Mouse (Mus musculus): Measurements from ENCODE around the gene Exoc4. TPM values are rescaled to one million over a fixed set of nuclear protein-coding genes. Genes with fewer than 3 reads are reported as not detected.

Exoc4 gene
- polyA plus RNA-seq, 1 experiment from 2014 or later = 8.8 TPM

DNA sequence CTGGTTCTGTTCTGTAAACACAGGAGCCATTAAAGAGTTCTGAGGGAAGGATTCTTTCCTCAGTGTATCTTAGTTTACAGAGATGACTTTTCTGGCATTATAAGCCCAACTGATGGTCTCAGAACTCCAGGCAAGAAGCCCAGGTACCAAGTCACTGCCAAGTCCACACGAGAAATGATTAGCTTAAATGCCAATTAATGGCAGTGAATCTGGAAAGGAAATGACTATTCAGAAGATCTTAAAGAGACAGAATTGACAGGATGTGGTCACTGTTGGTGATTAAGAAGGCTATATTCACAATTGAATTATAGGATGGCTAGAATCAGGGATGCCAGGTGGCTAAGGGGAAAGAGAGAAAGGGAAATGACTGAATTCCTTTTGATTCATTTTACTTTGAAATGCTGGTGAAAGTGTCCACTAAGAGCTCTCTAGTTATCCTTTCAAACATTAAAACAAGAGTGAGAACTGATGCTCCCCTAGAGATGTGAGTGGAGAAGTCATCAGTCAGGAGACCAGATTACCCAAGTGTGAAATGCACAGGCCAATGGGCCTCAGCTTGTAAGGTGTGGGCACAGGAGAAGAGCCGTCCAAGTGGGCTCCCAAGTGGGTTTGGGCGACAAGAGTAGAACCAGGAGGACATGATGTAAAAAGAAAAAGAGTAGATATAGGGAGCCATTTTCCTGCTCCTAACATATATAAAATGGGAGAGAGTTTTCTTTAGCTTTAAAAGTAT lies 587.3 kb downstream of the Exoc4 start:
- H3K4me3 ChIP-seq (ENCODE audit: low read depth, low read length) = no peak overlapping the region
- no peaks in the 10 kb centered on the region for H3K36me3 ChIP-seq (ENCODE audit: control insufficient read depth, insufficient read depth)
- H3K27ac ChIP-seq (ENCODE audit: low read depth, low read length) = no peak overlapping the region
- H3K4me1 ChIP-seq (replicated peaks; ENCODE audit: control insufficient read depth, insufficient read depth, low read length) = no peaks in the 10 kb centered on the region
- H3K4me2 ChIP-seq (replicated peaks; ENCODE audit: low read depth) = no peak overlapping the region
- ATAC-seq = no peak
- no peaks in the 10 kb centered on the region for H3K27me3 ChIP-seq (replicated peaks; ENCODE audit: control insufficient read depth, insufficient read depth, low read length)
- no peaks in the 10 kb centered on the region for H3K9me3 ChIP-seq (ENCODE audit: control insufficient read depth)
- TF ChIP-seq CTCF (IDR thresholded peaks at IDR 0.05; ENCODE audit: low read depth) = no peak
- H3K9ac ChIP-seq (ENCODE audit: low read depth, low read length) = no peak overlapping the region
- WGBS = 89% methylated on average over 3 of the region's 3 CpGs

DNA sequence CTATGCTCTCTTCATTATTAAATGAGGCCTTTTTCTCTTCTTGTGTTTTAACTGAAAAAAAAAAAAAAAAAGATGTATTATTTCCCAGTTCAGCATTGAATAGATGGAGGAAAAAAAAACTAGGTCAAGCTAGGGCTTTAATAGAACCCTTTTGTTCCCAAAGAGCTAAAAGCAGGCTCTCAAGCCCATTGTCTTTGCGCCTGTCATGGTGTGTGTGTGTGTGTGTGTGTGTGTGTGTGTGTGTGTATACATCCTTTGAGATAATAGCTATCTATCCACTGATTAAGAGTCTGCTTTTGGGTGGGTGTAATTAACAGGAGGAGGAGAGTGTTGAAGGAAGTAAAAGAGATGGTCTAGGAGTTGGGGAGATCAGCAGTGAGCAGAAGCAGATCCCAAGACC lies 594.0 kb downstream of the Exoc4 start:
- no peak overlapping the region for H3K4me3 ChIP-seq (ENCODE audit: low read depth, low read length)
- no peak for TF ChIP-seq CTCF (IDR thresholded peaks at IDR 0.05; ENCODE audit: low read depth)
- no peak for ATAC-seq
- 76% methylated on average over 1 of the region's 1 CpGs for WGBS
- H3K9me3 ChIP-seq (ENCODE audit: control insufficient read depth) = no peaks in the 10 kb centered on the region
- no peak overlapping the region for H3K27ac ChIP-seq (ENCODE audit: low read depth, low read length)
- H3K9ac ChIP-seq (ENCODE audit: low read depth, low read length) = no peak overlapping the region
- H3K4me1 ChIP-seq (replicated peaks; ENCODE audit: control insufficient read depth, insufficient read depth, low read length) = no peaks in the 10 kb centered on the region
- no peaks in the 10 kb centered on the region for H3K27me3 ChIP-seq (replicated peaks; ENCODE audit: control insufficient read depth, insufficient read depth, low read length)
- no peaks in the 10 kb centered on the region for H3K36me3 ChIP-seq (ENCODE audit: control insufficient read depth, insufficient read depth)
- no peak overlapping the region for H3K4me2 ChIP-seq (replicated peaks; ENCODE audit: low read depth)

DNA sequence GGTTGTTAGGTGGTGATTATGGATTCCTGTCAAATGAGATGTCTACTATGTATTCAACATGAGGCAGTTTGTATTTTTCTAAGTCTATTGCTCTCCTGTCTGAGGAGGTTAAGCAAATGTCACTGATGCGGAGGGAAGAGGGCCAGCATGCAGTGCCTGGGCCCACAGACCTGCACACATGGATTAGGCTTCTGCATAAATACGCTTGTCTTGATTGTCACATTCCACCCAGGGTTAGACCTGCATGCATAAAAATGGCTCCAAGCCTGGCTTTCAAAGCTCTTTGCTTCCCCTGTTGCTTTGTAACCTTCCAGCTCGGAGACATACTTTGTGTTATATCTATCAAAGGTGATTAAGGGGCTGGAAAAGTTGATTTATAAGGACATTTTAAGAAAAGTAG lies 610.2 kb downstream of the Exoc4 start:
- no peaks in the 10 kb centered on the region for H3K36me3 ChIP-seq (ENCODE audit: control insufficient read depth, insufficient read depth)
- no peaks in the 10 kb centered on the region for H3K27me3 ChIP-seq (replicated peaks; ENCODE audit: control insufficient read depth, insufficient read depth, low read length)
- ATAC-seq = no peak
- no peak overlapping the region for H3K9ac ChIP-seq (ENCODE audit: low read depth, low read length)
- H3K4me2 ChIP-seq (replicated peaks; ENCODE audit: low read depth) = no peak overlapping the region
- no peaks in the 10 kb centered on the region for H3K4me1 ChIP-seq (replicated peaks; ENCODE audit: control insufficient read depth, insufficient read depth, low read length)
- H3K9me3 ChIP-seq (ENCODE audit: control insufficient read depth) = no peaks in the 10 kb centered on the region
- WGBS = 86% methylated on average over 3 of the region's 3 CpGs
- H3K4me3 ChIP-seq (ENCODE audit: low read depth, low read length) = no peak overlapping the region
- TF ChIP-seq CTCF (IDR thresholded peaks at IDR 0.05; ENCODE audit: low read depth) = no peak
- no peak overlapping the region for H3K27ac ChIP-seq (ENCODE audit: low read depth, low read length)

DNA sequence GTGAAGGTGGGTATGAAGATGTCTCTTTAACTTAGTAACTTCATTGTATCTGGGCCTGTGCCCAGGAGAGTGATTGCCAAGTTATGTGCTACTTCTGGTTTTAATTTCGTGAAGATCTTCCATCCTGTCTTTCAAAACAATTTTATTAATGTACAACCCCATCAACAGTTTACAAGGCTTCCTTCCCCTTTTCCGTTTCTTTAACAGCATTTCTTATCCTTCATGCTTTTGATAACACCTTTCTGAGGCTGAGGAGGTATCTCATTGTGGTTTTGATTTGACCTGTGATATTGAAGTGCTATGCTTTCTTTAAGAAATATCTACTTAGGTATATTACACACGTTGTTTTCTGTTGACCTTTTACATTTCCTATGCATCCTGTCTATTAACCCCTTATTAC lies 616.9 kb downstream of the Exoc4 start:
- no peaks in the 10 kb centered on the region for H3K4me1 ChIP-seq (replicated peaks; ENCODE audit: control insufficient read depth, insufficient read depth, low read length)
- no peak overlapping the region for H3K4me2 ChIP-seq (replicated peaks; ENCODE audit: low read depth)
- H3K27me3 ChIP-seq (replicated peaks; ENCODE audit: control insufficient read depth, insufficient read depth, low read length) = no peaks in the 10 kb centered on the region
- H3K27ac ChIP-seq (ENCODE audit: low read depth, low read length) = no peak overlapping the region
- no peak for TF ChIP-seq CTCF (IDR thresholded peaks at IDR 0.05; ENCODE audit: low read depth)
- H3K9me3 ChIP-seq (ENCODE audit: control insufficient read depth) = no peaks in the 10 kb centered on the region
- no peak overlapping the region for H3K4me3 ChIP-seq (ENCODE audit: low read depth, low read length)
- H3K9ac ChIP-seq (ENCODE audit: low read depth, low read length) = no peak overlapping the region
- H3K36me3 ChIP-seq (ENCODE audit: control insufficient read depth, insufficient read depth) = no peaks in the 10 kb centered on the region
- ATAC-seq = no peak
- 50% methylated on average over 3 of the region's 3 CpGs for WGBS

- Histone ChIP-seq H3K4me1 (replicated peaks; ENCODE audit: control insufficient read depth, insufficient read depth, low read length) (no peaks in the 10 kb centered on the region), H3K9ac (ENCODE audit: low read depth, low read length) (no peak overlapping the region), H3K9me3 (ENCODE audit: control insufficient read depth) (no peaks in the 10 kb centered on the region), H3K27ac (ENCODE audit: low read depth, low read length) (no peak overlapping the region), H3K27me3 (replicated peaks; ENCODE audit: control insufficient read depth, insufficient read depth, low read length) (no peaks in the 10 kb centered on the region), H3K4me3 (ENCODE audit: low read depth, low read length) (no peak overlapping the region), H3K4me2 (replicated peaks; ENCODE audit: low read depth) (no peak overlapping the region), H3K36me3 (ENCODE audit: control insufficient read depth, insufficient read depth) (no peaks in the 10 kb centered on the region)
- no peak for TF ChIP-seq CTCF (IDR thresholded peaks at IDR 0.05; ENCODE audit: low read depth)
- WGBS = 77% methylated on average over 3 of the region's 3 CpGs
- ATAC-seq = no peak
Observed at GRCm38 (mm10) chr6:33866901-33867580, 618.2 kb downstream of the Exoc4 start.

DNA sequence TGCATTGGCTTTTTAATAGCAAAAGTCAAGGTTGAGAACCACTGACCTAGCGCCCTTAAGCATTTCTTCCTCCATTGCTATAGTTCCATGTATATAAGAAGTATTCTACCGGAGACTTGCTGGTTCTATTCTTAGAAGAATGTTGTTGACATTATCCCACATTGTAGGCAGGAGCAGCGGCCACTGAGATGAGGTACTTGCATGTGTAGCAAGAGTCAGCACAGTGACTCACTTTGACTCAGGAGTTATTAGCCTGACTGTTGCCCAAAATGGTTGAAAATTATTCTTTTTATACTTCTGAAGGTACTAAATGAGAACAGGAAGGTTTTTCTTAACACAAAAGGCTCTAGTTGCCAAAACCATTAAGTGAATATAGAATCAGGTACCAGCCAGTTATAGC lies 620.4 kb downstream of the Exoc4 start:
- Histone ChIP-seq H3K4me1 (replicated peaks; ENCODE audit: control insufficient read depth, insufficient read depth, low read length) (no peaks in the 10 kb centered on the region), H3K27ac (ENCODE audit: low read depth, low read length) (no peak overlapping the region), H3K4me2 (replicated peaks; ENCODE audit: low read depth) (no peak overlapping the region), H3K9me3 (ENCODE audit: control insufficient read depth) (no peaks in the 10 kb centered on the region), H3K27me3 (replicated peaks; ENCODE audit: control insufficient read depth, insufficient read depth, low read length) (no peaks in the 10 kb centered on the region), H3K9ac (ENCODE audit: low read depth, low read length) (no peak overlapping the region), H3K36me3 (ENCODE audit: control insufficient read depth, insufficient read depth) (no peaks in the 10 kb centered on the region), H3K4me3 (ENCODE audit: low read depth, low read length) (no peak overlapping the region)
- TF ChIP-seq CTCF (IDR thresholded peaks at IDR 0.05; ENCODE audit: low read depth) = no peak
- WGBS = 73% methylated on average over 3 of the region's 3 CpGs
- no peak for ATAC-seq
